Mouse (Mus musculus): ENCODE measurements around the gene Vipr1. TPM values are rescaled to one million over a fixed set of nuclear protein-coding genes. Genes with fewer than 3 reads are reported as not detected.
A peak's percentile ranks its signal among the peaks of the same experiment; 100 is the strongest.

Gene Vipr1
- polyA plus RNA-seq, 1 experiment from 2014 or later = 0.14 TPM

DNA sequence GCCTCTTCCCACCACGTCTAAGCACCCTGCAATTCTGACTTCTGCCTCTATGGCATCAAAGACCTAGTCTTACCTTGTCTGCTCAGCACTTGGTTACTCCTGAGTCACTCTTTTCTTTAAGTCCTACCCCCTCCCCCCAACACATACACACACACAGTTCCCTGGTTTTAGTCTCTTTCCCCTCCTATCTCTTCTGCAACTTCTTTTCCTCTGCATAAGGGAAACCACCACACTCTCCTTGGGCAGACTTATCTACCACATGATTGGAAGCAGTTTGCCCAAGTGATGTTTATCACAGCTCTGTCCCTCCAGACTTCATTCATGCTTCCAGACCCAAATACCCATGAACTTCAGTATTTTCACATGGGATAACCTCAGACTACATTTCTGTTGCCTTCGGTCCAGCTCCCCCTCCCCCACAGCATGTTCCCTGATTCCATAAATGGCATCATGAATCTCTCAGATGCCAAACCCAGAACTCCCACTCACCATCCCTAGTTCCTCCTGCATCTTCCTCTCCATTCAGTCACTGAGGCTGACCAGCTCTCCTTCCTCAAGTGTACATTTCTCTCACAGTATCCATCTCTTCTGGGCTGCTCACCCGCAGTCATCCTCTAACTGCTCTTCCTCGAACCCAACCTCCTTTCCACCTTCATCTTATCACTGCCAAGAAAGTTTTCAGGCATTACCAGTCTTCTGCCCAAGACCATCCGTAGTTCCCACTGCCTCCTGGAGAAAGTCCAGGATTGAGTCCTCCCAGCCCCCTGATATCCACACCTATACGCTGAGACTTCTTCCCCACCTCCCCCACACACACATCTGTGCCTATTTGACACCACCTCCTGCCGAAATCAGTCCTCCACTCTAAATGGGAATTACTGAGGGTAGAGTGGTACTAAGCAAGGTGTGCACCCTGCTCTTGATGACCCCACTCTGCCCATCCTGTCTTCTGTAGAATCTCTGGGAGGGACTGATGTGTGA is 66.3 kb downstream of the Vipr1 start:
- H3K9ac ChIP-seq = no peak overlapping the region; the same call in 1 of the 2 replicates
- no peak overlapping the region; the same call in 1 of the 2 replicates for H3K27ac ChIP-seq
- peaks cover 21% of the 10 kb centered on the region for H3K36me3 ChIP-seq
- no peak for ATAC-seq
- H3K4me2 ChIP-seq = no peak overlapping the region
- WGBS (ENCODE audit: insufficient replicate concordance) = 50% methylated on average over 7 of the region's 7 CpGs
- no peaks in the 10 kb centered on the region for H3K27me3 ChIP-seq (replicated peaks)
- H3K9me3 ChIP-seq (replicated peaks) = no peaks in the 10 kb centered on the region
- no peak overlapping the region for H3K4me3 ChIP-seq
- peaks cover 76% of the 10 kb centered on the region for H3K4me1 ChIP-seq

- peak within 1 kb of the TSS; percentile 93 for H3K4me3 ChIP-seq
- no peaks in the 10 kb centered on the region for H3K27me3 ChIP-seq (replicated peaks)
- H3K4me2 ChIP-seq = peak within 1 kb of the TSS; percentile 84
- peak; percentile 94 for ATAC-seq
- 4% methylated on average over 37 of the region's 37 CpGs for WGBS (ENCODE audit: insufficient replicate concordance)
- peaks cover 24% of the 10 kb centered on the region for H3K36me3 ChIP-seq
- H3K27ac ChIP-seq = peak within 1 kb of the TSS; percentile 94
- no peaks in the 10 kb centered on the region for H3K9me3 ChIP-seq (replicated peaks)
- H3K4me1 ChIP-seq = peaks cover 66% of the 10 kb centered on the region
- H3K9ac ChIP-seq = peak within 1 kb of the TSS; percentile 89
These were observed 67.5 kb downstream of the Vipr1 start, which contains the start of gene Ss18l2 for GRCm38 (mm10) chr9:121709898-121710583. Ss18l2 (plus strand) TSS chr9:121710329.

DNA sequence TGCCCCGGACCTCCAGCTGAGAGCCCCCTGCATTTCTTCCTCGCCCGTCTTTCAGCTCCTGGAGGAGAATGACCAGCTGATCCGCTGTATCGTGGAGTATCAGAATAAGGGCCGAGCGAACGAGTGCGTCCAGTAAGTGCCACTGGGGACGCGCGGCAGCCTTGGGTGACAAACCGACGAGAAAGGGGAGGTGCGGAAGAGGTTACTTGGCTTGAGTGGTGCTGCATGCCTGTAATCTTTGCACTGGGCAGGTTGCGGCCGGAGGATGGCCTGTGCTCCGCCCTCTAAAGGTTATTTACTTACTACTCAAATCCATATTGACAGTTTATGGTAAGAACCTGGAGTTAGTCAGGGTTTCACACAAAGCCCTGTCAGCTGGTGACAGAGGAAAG is 68.1 kb downstream of the Vipr1 start:
- H3K27me3 ChIP-seq (replicated peaks) = no peaks in the 10 kb centered on the region
- H3K4me3 ChIP-seq = peak overlapping the region; percentile 93
- H3K27ac ChIP-seq = peak overlapping the region; percentile 94
- H3K9ac ChIP-seq = peak overlapping the region; percentile 89
- no peaks in the 10 kb centered on the region for H3K9me3 ChIP-seq (replicated peaks)
- peaks cover 61% of the 10 kb centered on the region for H3K4me1 ChIP-seq
- WGBS (ENCODE audit: insufficient replicate concordance) = under 1% methylated on average over 18 of the region's 18 CpGs
- H3K4me2 ChIP-seq = peak overlapping the region; percentile 84
- H3K36me3 ChIP-seq = peaks cover 24% of the 10 kb centered on the region
- ATAC-seq = peak; percentile 67

DNA sequence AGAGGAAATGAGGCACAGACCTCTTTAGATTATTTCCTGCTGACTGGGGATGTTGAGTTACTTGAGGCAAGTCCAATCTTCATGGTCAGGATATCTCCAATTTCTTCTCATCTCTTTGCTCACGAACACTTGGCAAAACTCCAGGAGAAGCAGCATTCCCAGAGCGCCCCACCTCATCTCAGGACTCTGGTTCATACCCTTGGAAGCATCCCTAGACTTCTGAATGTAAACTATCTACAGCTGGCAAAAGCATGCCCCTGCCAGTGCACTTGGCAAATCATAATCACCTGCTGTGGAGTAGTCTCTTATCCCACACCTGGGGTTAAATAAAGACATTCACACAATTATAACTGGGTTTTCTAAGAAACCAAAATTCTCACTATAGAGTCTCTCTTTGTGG is 74.5 kb downstream of the Vipr1 start:
- Histone ChIP-seq H3K4me3 (no peak overlapping the region), H3K9me3 (replicated peaks) (no peaks in the 10 kb centered on the region), H3K4me2 (no peak overlapping the region), H3K27me3 (replicated peaks) (no peaks in the 10 kb centered on the region), H3K9ac (no peak overlapping the region), H3K36me3 (peaks cover 24% of the 10 kb centered on the region), H3K27ac (no peak overlapping the region), H3K4me1 (peaks cover 32% of the 10 kb centered on the region)
- 72% methylated on average over 2 of the region's 2 CpGs for WGBS (ENCODE audit: insufficient replicate concordance)
- no peak for ATAC-seq

DNA sequence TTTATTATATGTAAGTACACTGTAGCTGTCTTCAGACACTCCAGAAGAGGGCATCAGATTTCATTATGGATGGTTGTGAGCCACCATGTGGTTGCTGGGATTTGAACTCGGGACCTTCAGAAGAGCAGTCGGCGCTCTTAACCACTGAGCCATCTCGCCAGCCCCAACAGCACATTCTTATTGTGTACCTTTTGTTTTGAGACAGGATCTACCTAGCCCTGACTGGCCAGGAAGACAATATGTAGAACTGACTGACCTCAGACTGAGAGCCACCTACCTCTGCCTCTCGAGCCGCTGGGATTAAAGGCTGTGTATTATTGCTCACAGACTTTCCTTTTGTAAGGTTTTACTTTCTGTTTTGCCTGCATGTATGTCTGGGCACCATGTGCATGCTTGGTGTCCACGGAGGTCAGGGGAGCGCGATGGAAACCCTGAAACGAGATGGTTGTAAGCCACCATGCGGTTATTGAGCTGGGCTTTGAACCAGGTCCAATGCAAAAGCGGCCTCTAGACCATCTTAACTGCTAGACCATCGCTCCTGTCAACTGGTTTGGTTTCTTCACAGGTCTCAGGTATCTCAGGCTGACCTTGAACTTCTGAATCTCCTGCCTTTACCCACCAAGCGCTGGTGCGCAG is 75.7 kb downstream of the Vipr1 start:
- Histone ChIP-seq H3K9ac (peak overlapping the region; percentile 82), H3K4me3 (peak overlapping the region; percentile 84), H3K36me3 (peaks cover 13% of the 10 kb centered on the region), H3K27ac (peak overlapping the region; percentile 98), H3K9me3 (replicated peaks) (no peaks in the 10 kb centered on the region), H3K4me2 (peak overlapping the region; percentile 96), H3K4me1 (peaks cover 30% of the 10 kb centered on the region), H3K27me3 (replicated peaks) (no peaks in the 10 kb centered on the region)
- ATAC-seq = no peak
- WGBS (ENCODE audit: insufficient replicate concordance) = 62% methylated on average over 15 of the region's 15 CpGs

DNA sequence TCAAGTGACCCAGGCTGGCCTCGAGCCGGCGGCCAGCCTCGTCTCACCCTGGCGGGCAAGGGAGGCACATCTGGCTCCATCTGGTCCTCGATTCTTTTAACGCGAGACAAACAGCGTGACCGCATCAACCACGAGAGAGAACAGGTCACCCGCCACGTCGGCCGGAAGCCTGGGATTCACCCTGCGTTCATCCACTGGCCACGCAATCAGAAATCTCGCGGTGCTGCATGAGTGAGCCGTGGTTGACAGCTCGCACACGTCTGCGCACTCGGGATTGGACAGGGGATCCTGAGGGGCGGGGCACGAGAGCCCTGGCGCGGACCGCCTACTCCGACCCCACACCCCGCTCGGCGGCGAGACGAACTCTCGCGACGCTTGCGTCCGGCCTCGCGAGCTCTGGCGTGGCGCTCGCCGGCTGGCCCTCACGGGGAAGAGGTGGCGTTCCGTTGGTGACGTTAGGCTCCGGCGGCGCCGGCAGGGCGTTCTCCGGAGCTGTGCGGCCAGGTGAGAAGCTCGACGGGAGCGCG is 76.3 kb downstream of the Vipr1 start, which contains the start of gene Nktr:
Nktr (plus strand) TSS at position 378 of the 527 bp plus-strand sequence.
- peaks cover 8% of the 10 kb centered on the region for H3K36me3 ChIP-seq
- peak within 1 kb of the TSS; percentile 98 for H3K27ac ChIP-seq
- H3K4me2 ChIP-seq = peak within 1 kb of the TSS; percentile 96
- under 1% methylated on average over 61 of the region's 61 CpGs for WGBS (ENCODE audit: insufficient replicate concordance)
- peaks cover 30% of the 10 kb centered on the region for H3K4me1 ChIP-seq
- no peaks in the 10 kb centered on the region for H3K9me3 ChIP-seq (replicated peaks)
- H3K9ac ChIP-seq = peak within 1 kb of the TSS; percentile 98
- ATAC-seq = peak; percentile 98
- no peaks in the 10 kb centered on the region for H3K27me3 ChIP-seq (replicated peaks)
- H3K4me3 ChIP-seq = peak within 1 kb of the TSS; percentile 84

DNA sequence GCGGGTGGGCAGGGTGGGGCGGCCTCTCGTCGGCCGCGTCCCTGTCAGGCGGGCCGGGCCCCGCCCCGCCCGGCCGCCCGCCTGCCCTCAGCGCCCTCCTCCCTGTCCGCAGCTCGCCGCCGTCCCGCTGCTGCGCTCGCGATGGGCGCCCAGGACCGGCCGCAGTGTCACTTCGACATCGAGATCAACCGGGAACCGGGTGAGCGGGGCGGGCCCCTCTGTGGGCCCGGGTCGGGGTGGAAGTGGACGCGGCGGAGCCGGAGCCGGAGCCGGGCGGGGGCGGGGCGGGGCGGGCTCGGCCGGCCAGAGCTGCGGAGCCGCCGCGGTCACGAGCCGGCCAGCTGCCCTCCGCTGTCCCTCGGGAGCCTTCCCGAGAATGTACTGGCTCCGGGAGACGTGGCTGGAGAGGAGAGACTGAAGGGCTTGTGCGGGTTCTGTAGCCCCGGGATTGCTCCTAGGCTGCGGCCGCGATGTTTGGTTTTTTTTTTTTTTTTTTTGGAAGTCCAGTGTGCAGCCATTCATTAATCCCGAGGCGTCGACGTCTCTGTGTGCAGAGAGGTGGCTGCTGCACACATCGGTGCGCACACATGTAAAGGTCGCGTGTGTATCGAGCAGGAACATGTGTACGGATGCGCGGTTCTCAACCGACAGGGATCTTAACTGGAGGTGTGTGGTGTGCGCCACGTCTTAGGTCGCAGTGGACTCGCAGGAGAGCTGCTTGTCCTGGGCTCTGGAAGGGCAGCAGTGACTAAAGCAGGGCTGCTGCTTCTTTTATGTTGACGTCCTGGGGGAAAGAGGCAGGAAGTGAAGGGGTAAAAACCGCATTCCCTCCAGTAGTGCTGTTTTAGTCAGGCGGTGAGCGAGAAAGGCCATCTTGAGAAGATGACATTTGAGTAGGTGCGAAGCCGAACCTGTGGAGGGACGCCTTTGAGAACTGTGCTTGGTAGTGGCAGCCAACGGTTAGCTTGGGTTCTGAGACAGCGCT is 77.1 kb downstream of the Vipr1 start:
- Histone ChIP-seq H3K36me3 (peaks cover 6% of the 10 kb centered on the region), H3K4me1 (peaks cover 30% of the 10 kb centered on the region), H3K9me3 (replicated peaks) (no peaks in the 10 kb centered on the region), H3K4me2 (peak overlapping the region; percentile 96), H3K4me3 (peak overlapping the region; percentile 84), H3K27me3 (replicated peaks) (no peaks in the 10 kb centered on the region), H3K9ac (peak overlapping the region; percentile 98), H3K27ac (peak overlapping the region; percentile 98)
- WGBS (ENCODE audit: insufficient replicate concordance) = under 1% methylated on average over 73 of the region's 87 CpGs
- peak; percentile 48 for ATAC-seq

Other genes starting within 250 kb of the Vipr1 start
- 1.2 and 1.5 TPM in 2 replicates for gene Cck, start 147.0 kb upstream of the Vipr1 start, polyA plus RNA-seq (2016; fragmentation: Nextera tagmentation; extraction: Ambion mirVana)
- gene Lyzl4, start 620 bp upstream of the Vipr1 start, polyA plus RNA-seq (2016; fragmentation: Nextera tagmentation; extraction: Ambion mirVana) = 0.23 and 0.29 TPM in 2 replicates
- 4.4 and 5.1 TPM in 2 replicates for gene Sec22c, start 62.8 kb downstream of the Vipr1 start, polyA plus RNA-seq (2016; fragmentation: Nextera tagmentation; extraction: Ambion mirVana)
- gene Ss18l2, start 67.6 kb downstream of the Vipr1 start, polyA plus RNA-seq (2016; fragmentation: Nextera tagmentation; extraction: Ambion mirVana) = 77.5 and 89.3 TPM in 2 replicates
- 34.0 and 38.9 TPM in 2 replicates for gene Nktr, start 76.5 kb downstream of the Vipr1 start, polyA plus RNA-seq (2016; fragmentation: Nextera tagmentation; extraction: Ambion mirVana)
- gene Zfp651, start 116.6 kb downstream of the Vipr1 start, polyA plus RNA-seq (2016; fragmentation: Nextera tagmentation; extraction: Ambion mirVana) = 1.9 and 2.6 TPM in 2 replicates
- 0.06 and 0.26 TPM in 2 replicates for gene Klhl40, start 134.9 kb downstream of the Vipr1 start, polyA plus RNA-seq (2016; fragmentation: Nextera tagmentation; extraction: Ambion mirVana)
- gene Hhatl, start 149.8 kb downstream of the Vipr1 start, polyA plus RNA-seq (2016; fragmentation: Nextera tagmentation; extraction: Ambion mirVana) = not detected in 2 replicates
- gene Ccdc13, start 196.7 kb downstream of the Vipr1 start, polyA plus RNA-seq (2016; fragmentation: Nextera tagmentation; extraction: Ambion mirVana) = not detected in 2 replicates
- 135 and 145 TPM in 2 replicates for gene Higd1a, start 215.6 kb downstream of the Vipr1 start, polyA plus RNA-seq (2016; fragmentation: Nextera tagmentation; extraction: Ambion mirVana)